Mouse (Mus musculus): Measurements from ENCODE around the gene 4930502E18Rik. TPM values are rescaled to one million over a fixed set of nuclear protein-coding genes. Genes with fewer than 3 reads are reported as not detected.

Gene 4930502E18Rik
- polyA plus RNA-seq, 1 experiment from 2014 or later, result 0.11 TPM

GRCm38 (mm10) chrX:53752851-53753250, 28.2 kb downstream of the 4930502E18Rik start:
- Histone ChIP-seq H3K36me3 (no peaks in the 10 kb centered on the region), H3K4me1 (no peaks in the 10 kb centered on the region), H3K4me2 (no peak overlapping the region), H3K27me3 (replicated peaks) (no peaks in the 10 kb centered on the region), H3K9me3 (replicated peaks) (peaks cover 19% of the 10 kb centered on the region), H3K4me3 (no peak overlapping the region), H3K27ac (no peak overlapping the region), H3K9ac (no peak overlapping the region)
- no peak for ATAC-seq
- WGBS (ENCODE audit: insufficient replicate concordance), result 41% methylated on average over 1 of the region's 1 CpGs

DNA sequence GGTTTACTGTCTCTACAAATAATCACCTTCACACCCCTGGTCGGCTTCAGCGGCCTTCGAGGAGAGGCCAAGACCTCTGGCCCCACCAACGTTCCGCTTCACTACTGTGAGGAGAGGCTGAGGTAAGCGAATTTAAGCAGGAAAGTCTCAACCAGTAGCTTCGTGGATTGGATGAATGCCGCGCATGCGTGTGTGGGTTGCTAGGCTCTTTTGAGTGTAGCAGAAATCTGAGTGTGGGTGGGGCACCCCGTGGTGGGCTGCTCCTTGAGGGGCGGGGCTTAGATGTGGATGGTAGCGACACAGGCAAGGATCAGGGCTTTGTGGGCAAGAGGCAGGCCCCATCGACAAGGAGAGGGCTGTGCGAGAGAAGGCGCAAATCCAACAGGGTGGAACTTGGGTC, 33.1 kb downstream of the 4930502E18Rik start, which contains the start of gene 1700013H16Rik:
Gene 1700013H16Rik (minus strand): TSS at position 96 of the 400 bp plus-strand sequence.
- Histone ChIP-seq H3K27ac (no peak within 1 kb of the TSS), H3K4me2 (no peak within 1 kb of the TSS), H3K27me3 (replicated peaks) (no peaks in the 10 kb centered on the region), H3K36me3 (no peaks in the 10 kb centered on the region), H3K4me1 (no peaks in the 10 kb centered on the region), H3K4me3 (no peak within 1 kb of the TSS), H3K9ac (no peak within 1 kb of the TSS), H3K9me3 (replicated peaks) (peaks cover 19% of the 10 kb centered on the region)
- no peak for ATAC-seq
- WGBS (ENCODE audit: insufficient replicate concordance), result 88% methylated on average over 16 of the region's 16 CpGs

DNA sequence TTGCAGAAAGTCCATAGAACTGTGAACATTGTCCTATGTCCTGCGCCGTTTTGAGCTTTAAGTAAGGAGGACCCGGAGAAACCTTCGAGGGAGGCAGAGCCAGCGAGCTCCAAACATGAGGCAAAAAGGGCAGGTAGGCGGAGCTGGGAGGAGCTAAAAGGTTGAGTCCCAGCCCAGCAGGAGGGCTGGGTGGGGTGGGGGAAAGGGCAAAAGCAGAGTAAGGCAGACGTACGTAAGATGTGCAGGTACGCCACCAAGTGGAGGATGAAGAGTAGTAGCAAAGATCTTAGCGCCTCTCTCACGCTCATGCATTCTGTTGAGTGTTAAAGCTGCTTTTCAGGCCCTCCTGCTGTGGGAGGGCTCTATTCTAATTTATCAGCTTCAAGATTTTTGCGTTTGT, 51.6 kb downstream of the 4930502E18Rik start, which contains the start of gene Zfp36l3:
Gene Zfp36l3 (minus strand): TSS at position 119 of the 400 bp plus-strand sequence.
- Histone ChIP-seq H3K36me3 (no peaks in the 10 kb centered on the region), H3K27ac (no peak within 1 kb of the TSS), H3K27me3 (replicated peaks) (no peaks in the 10 kb centered on the region), H3K4me3 (no peak within 1 kb of the TSS), H3K4me2 (no peak within 1 kb of the TSS), H3K9ac (no peak within 1 kb of the TSS), H3K9me3 (replicated peaks) (no peaks in the 10 kb centered on the region), H3K4me1 (no peaks in the 10 kb centered on the region)
- 75% methylated on average over 10 of the region's 12 CpGs for WGBS (ENCODE audit: insufficient replicate concordance)
- no peak for ATAC-seq

Other genes with a start within 250 kb of the 4930502E18Rik start
- gene Rtl8c, start 116.8 kb upstream of the 4930502E18Rik start, polyA plus RNA-seq (2016; fragmentation: Nextera tagmentation; extraction: Ambion mirVana), result 2.8 and 4.3 TPM in 2 replicates
- gene Gm14597, start 115.8 kb upstream of the 4930502E18Rik start, polyA plus RNA-seq (2016; fragmentation: Nextera tagmentation; extraction: Ambion mirVana), result not detected in 2 replicates
- gene Rtl8a, start 81.1 kb upstream of the 4930502E18Rik start, polyA plus RNA-seq (2016; fragmentation: Nextera tagmentation; extraction: Ambion mirVana), result 8.8 and 9.4 TPM in 2 replicates
- gene Rtl8b, start 54.4 kb upstream of the 4930502E18Rik start, polyA plus RNA-seq (2016; fragmentation: Nextera tagmentation; extraction: Ambion mirVana), result 8.1 and 9.0 TPM in 2 replicates
- not detected in 2 replicates for gene 1700013H16Rik, start 33.0 kb downstream of the 4930502E18Rik start, polyA plus RNA-seq (2016; fragmentation: Nextera tagmentation; extraction: Ambion mirVana)
- not detected in 2 replicates for gene Zfp36l3, start 51.6 kb downstream of the 4930502E18Rik start, polyA plus RNA-seq (2016; fragmentation: Nextera tagmentation; extraction: Ambion mirVana)
- 2.0 and 3.1 TPM in 2 replicates for gene Xlr, start 72.9 kb downstream of the 4930502E18Rik start, polyA plus RNA-seq (2016; fragmentation: Nextera tagmentation; extraction: Ambion mirVana)